Mouse (Mus musculus): ENCODE measurements around the gene Kcnn3. TPM values are rescaled to one million over a fixed set of nuclear protein-coding genes. Genes with fewer than 3 reads are reported as not detected.
A peak's percentile ranks its signal among the peaks of the same experiment; 100 is the strongest.

The Kcnn3 gene
- polyA plus RNA-seq, 1 experiment from 2014 or later, result 8.2 TPM

DNA sequence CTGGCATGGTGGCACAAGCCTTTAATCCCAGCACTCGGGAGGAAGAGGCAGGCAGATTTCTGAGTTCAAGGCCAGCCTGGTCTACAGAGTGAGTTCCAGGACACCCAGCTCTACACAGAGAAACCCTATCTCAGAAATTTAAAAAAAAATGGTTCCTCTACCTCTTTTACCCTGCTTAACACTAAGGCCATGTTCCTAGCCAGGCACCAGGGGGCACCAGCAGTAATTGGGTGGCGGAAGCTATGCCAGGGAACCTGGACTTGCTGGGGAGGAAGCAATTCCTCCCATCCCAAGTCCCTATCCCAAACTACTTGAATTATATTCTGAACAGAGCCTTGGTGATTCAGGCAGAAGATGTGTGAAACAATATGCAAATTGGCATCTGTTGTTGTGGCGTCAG lies 9.8 kb downstream of the Kcnn3 start:
- Histone ChIP-seq H3K4me2 (ENCODE audit: low read length) (no peak overlapping the region), H3K4me1 (replicated peaks; ENCODE audit: control insufficient read depth, insufficient read depth, low read length) (peaks cover 29% of the 10 kb centered on the region), H3K9me3 (ENCODE audit: control insufficient read depth, low read length) (no peaks in the 10 kb centered on the region), H3K36me3 (ENCODE audit: control insufficient read depth, insufficient read depth) (peaks cover 2% of the 10 kb centered on the region; the same call in 1 of the 2 replicates), H3K9ac (replicated peaks; ENCODE audit: low read depth, low read length) (no peak overlapping the region), H3K4me3 (replicated peaks; ENCODE audit: low read length) (no peak overlapping the region), H3K27me3 (replicated peaks; ENCODE audit: control insufficient read depth, insufficient read depth, low read length) (no peaks in the 10 kb centered on the region), H3K27ac (ENCODE audit: low read length) (no peak overlapping the region)
- 81% methylated on average over 3 of the region's 3 CpGs for WGBS
- no peak for ATAC-seq

DNA sequence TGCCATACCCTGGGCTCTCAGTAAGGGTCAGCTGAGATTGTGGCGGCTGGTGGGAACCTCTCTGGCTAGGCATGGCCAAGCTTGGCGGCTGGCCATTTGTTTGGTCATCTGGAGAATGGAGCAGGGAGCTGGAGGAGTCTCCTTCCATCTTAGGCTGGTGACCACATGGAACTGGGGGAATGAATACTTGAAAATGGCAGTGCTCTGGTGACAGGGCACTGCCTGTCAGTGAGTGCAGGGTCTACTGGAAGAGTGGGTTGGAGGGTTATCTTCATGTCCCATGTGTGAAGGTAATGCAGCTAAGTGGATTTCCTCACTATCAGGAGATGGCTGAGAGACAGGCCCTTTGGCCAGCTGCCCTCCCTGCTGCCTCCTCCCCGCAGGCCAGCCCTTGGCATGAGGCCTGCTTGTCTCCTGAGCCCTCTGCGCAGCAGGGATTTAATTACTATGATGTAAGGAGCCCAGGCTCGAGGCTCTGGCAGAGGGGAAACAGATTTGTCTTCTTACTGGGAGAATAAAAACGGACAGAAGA lies 14.7 kb downstream of the Kcnn3 start:
- ATAC-seq, result peak; percentile 51
- Histone ChIP-seq H3K36me3 (ENCODE audit: control insufficient read depth, insufficient read depth) (peaks cover 2% of the 10 kb centered on the region; the same call in 1 of the 2 replicates), H3K4me3 (replicated peaks; ENCODE audit: low read length) (no peak overlapping the region), H3K27ac (ENCODE audit: low read length) (peak overlapping the region; percentile 41), H3K9me3 (ENCODE audit: control insufficient read depth, low read length) (no peaks in the 10 kb centered on the region), H3K27me3 (replicated peaks; ENCODE audit: control insufficient read depth, insufficient read depth, low read length) (no peaks in the 10 kb centered on the region), H3K4me1 (replicated peaks; ENCODE audit: control insufficient read depth, insufficient read depth, low read length) (peaks cover 22% of the 10 kb centered on the region), H3K4me2 (ENCODE audit: low read length) (no peak overlapping the region), H3K9ac (replicated peaks; ENCODE audit: low read depth, low read length) (no peak overlapping the region)
- WGBS, result 23% methylated on average over 6 of the region's 6 CpGs

- Histone ChIP-seq H3K9ac (replicated peaks; ENCODE audit: low read depth, low read length) (no peak overlapping the region), H3K4me1 (replicated peaks; ENCODE audit: control insufficient read depth, insufficient read depth, low read length) (peaks cover 23% of the 10 kb centered on the region), H3K27me3 (replicated peaks; ENCODE audit: control insufficient read depth, insufficient read depth, low read length) (no peaks in the 10 kb centered on the region), H3K27ac (ENCODE audit: low read length) (peak overlapping the region; percentile 54), H3K9me3 (ENCODE audit: control insufficient read depth, low read length) (no peaks in the 10 kb centered on the region), H3K4me2 (ENCODE audit: low read length) (no peak overlapping the region), H3K4me3 (replicated peaks; ENCODE audit: low read length) (no peak overlapping the region), H3K36me3 (ENCODE audit: control insufficient read depth, insufficient read depth) (peaks cover 2% of the 10 kb centered on the region; the same call in 1 of the 2 replicates)
- 73% methylated on average over 2 of the region's 2 CpGs for WGBS
- ATAC-seq, result no peak
These were observed 15.2 kb downstream of the Kcnn3 start for GRCm38 (mm10) chr3:89535147-89535546.

DNA sequence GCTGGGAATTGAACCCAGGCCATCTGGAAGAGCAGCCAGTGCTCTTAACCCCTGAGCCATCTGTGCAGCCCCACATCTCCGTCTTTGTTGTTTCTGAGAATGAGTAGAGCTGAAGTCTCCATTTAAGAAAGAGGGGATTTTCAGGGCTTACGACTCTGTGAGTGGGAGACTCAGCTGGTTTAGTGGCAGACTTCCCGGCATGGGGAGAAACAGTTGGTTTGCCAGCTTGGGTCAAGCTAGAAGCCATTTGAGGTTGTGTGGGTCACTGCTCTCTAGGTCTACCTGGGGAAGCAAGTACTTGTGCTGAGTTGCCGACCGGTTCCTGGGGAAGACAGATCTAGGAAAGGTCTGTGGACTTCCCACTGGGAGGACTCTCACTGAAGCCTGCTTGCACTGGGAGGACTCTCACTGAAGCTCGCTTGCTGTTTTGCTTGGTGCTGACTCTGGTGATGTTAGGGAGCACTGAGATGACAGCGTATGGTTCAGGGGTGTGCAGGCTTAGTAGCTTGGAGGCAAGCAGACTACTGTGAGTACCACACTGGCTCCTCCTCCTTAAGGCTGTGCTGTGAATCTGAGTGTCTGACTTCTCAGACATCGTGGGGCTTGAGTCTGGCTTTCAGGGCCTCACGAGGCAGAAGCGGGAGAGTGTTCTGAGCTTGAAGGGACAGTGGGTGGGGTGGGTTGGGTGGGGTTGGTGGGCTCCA lies 19.2 kb downstream of the Kcnn3 start:
- Histone ChIP-seq H3K9ac (replicated peaks; ENCODE audit: low read depth, low read length) (no peak overlapping the region), H3K27me3 (replicated peaks; ENCODE audit: control insufficient read depth, insufficient read depth, low read length) (no peaks in the 10 kb centered on the region), H3K36me3 (ENCODE audit: control insufficient read depth, insufficient read depth) (no peaks in the 10 kb centered on the region), H3K4me3 (replicated peaks; ENCODE audit: low read length) (no peak overlapping the region), H3K4me1 (replicated peaks; ENCODE audit: control insufficient read depth, insufficient read depth, low read length) (peaks cover 56% of the 10 kb centered on the region), H3K9me3 (ENCODE audit: control insufficient read depth, low read length) (no peaks in the 10 kb centered on the region), H3K4me2 (ENCODE audit: low read length) (no peak overlapping the region), H3K27ac (ENCODE audit: low read length) (peak overlapping the region; percentile 85)
- ATAC-seq, result peak; percentile 43
- whole genome bisulfite sequencing, result 59% methylated on average over 10 of the region's 10 CpGs

GRCm38 (mm10) chr3:89539740-89540370 lies 19.9 kb downstream of the Kcnn3 start:
- WGBS, result 28% methylated on average over 9 of the region's 9 CpGs
- Histone ChIP-seq H3K4me1 (replicated peaks; ENCODE audit: control insufficient read depth, insufficient read depth, low read length) (peaks cover 49% of the 10 kb centered on the region), H3K27me3 (replicated peaks; ENCODE audit: control insufficient read depth, insufficient read depth, low read length) (no peaks in the 10 kb centered on the region), H3K4me2 (ENCODE audit: low read length) (no peak overlapping the region), H3K9ac (replicated peaks; ENCODE audit: low read depth, low read length) (no peak overlapping the region), H3K27ac (ENCODE audit: low read length) (peak overlapping the region; percentile 85), H3K36me3 (ENCODE audit: control insufficient read depth, insufficient read depth) (no peaks in the 10 kb centered on the region), H3K4me3 (replicated peaks; ENCODE audit: low read length) (no peak overlapping the region), H3K9me3 (ENCODE audit: control insufficient read depth, low read length) (no peaks in the 10 kb centered on the region)
- ATAC-seq, result peak; percentile 92

- H3K27me3 ChIP-seq (replicated peaks; ENCODE audit: control insufficient read depth, insufficient read depth, low read length), result no peaks in the 10 kb centered on the region
- peaks cover 45% of the 10 kb centered on the region for H3K4me1 ChIP-seq (replicated peaks; ENCODE audit: control insufficient read depth, insufficient read depth, low read length)
- 68% methylated on average over 6 of the region's 6 CpGs for WGBS
- H3K9ac ChIP-seq (replicated peaks; ENCODE audit: low read depth, low read length), result no peak overlapping the region
- H3K27ac ChIP-seq (ENCODE audit: low read length), result peak overlapping the region; percentile 85
- no peak overlapping the region for H3K4me3 ChIP-seq (replicated peaks; ENCODE audit: low read length)
- no peak for ATAC-seq
- H3K36me3 ChIP-seq (ENCODE audit: control insufficient read depth, insufficient read depth), result no peaks in the 10 kb centered on the region
- H3K9me3 ChIP-seq (ENCODE audit: control insufficient read depth, low read length), result no peaks in the 10 kb centered on the region
- no peak overlapping the region for H3K4me2 ChIP-seq (ENCODE audit: low read length)
These were observed 20.4 kb downstream of the Kcnn3 start for GRCm38 (mm10) chr3:89540371-89540743.

DNA sequence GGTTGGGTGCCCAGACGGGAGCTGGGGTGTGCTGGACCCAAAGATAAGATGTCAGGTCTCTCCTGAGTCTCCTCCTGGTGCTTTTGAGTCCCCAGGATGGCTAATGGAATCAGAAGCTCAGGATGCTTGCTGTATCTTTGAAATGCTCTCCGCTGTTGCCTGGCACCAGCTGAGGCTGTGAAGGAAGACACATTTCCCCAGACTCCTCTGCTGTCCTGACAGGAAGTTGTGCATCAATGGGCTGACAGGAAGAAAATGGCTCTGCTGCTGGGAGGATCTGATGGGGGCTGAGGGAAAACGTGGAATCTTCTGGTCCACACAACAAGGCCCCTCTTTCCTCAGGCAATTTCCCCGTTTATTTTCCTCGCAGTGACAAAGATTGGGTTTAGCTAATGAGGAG lies 27.0 kb downstream of the Kcnn3 start:
- Histone ChIP-seq H3K36me3 (ENCODE audit: control insufficient read depth, insufficient read depth) (no peaks in the 10 kb centered on the region), H3K4me3 (replicated peaks; ENCODE audit: low read length) (no peak overlapping the region), H3K27me3 (replicated peaks; ENCODE audit: control insufficient read depth, insufficient read depth, low read length) (no peaks in the 10 kb centered on the region), H3K27ac (ENCODE audit: low read length) (peak overlapping the region; percentile 10; the same call in 1 of the 2 replicates), H3K9ac (replicated peaks; ENCODE audit: low read depth, low read length) (no peak overlapping the region), H3K4me1 (replicated peaks; ENCODE audit: control insufficient read depth, insufficient read depth, low read length) (peaks cover 25% of the 10 kb centered on the region), H3K9me3 (ENCODE audit: control insufficient read depth, low read length) (no peaks in the 10 kb centered on the region), H3K4me2 (ENCODE audit: low read length) (no peak overlapping the region)
- WGBS, result 49% methylated on average over 5 of the region's 5 CpGs
- ATAC-seq, result no peak

DNA sequence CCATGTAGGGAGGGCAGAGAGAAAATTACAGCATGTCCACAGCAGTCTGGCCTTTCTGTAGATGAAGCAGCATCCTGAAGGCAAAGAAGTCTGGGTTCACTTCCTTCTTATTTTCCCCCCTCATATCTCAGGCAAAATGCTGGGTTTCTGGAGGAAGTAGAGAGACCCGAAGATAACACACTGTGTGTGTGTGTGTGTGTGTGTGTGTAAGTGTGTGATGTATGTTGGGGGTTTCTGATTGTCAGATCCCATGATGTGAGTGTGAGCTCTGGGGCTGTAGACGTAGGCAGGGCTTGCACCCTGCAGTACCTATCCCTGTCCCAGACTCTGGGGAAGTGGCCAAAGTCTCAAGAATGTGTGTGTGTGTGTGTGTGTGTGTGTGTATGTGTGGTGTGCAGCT lies 28.8 kb downstream of the Kcnn3 start:
- Histone ChIP-seq H3K27ac (ENCODE audit: low read length) (no peak overlapping the region), H3K4me3 (replicated peaks; ENCODE audit: low read length) (no peak overlapping the region), H3K36me3 (ENCODE audit: control insufficient read depth, insufficient read depth) (no peaks in the 10 kb centered on the region), H3K9ac (replicated peaks; ENCODE audit: low read depth, low read length) (no peak overlapping the region), H3K4me2 (ENCODE audit: low read length) (no peak overlapping the region), H3K4me1 (replicated peaks; ENCODE audit: control insufficient read depth, insufficient read depth, low read length) (peaks cover 11% of the 10 kb centered on the region), H3K27me3 (replicated peaks; ENCODE audit: control insufficient read depth, insufficient read depth, low read length) (no peaks in the 10 kb centered on the region), H3K9me3 (ENCODE audit: control insufficient read depth, low read length) (peaks cover 3% of the 10 kb centered on the region; the same call in 1 of the 2 replicates)
- WGBS, result 80% methylated on average over 2 of the region's 2 CpGs
- ATAC-seq, result no peak

GRCm38 (mm10) chr3:89549488-89549887 lies 29.5 kb downstream of the Kcnn3 start:
- H3K27me3 ChIP-seq (replicated peaks; ENCODE audit: control insufficient read depth, insufficient read depth, low read length), result no peaks in the 10 kb centered on the region
- no peak for ATAC-seq
- H3K4me1 ChIP-seq (replicated peaks; ENCODE audit: control insufficient read depth, insufficient read depth, low read length), result 0 out of 2 replicates have a peak, but pooled peaks cover 9% of the 10 kb centered on the region
- WGBS, result 59% methylated on average over 4 of the region's 4 CpGs
- no peak overlapping the region for H3K4me3 ChIP-seq (replicated peaks; ENCODE audit: low read length)
- no peak overlapping the region for H3K4me2 ChIP-seq (ENCODE audit: low read length)
- H3K9ac ChIP-seq (replicated peaks; ENCODE audit: low read depth, low read length), result no peak overlapping the region
- no peak overlapping the region for H3K27ac ChIP-seq (ENCODE audit: low read length)
- peaks cover 3% of the 10 kb centered on the region; the same call in 1 of the 2 replicates for H3K9me3 ChIP-seq (ENCODE audit: control insufficient read depth, low read length)
- no peaks in the 10 kb centered on the region for H3K36me3 ChIP-seq (ENCODE audit: control insufficient read depth, insufficient read depth)
